Mouse (Mus musculus): Measurements from ENCODE around the gene Vmn1r91. TPM values are rescaled to one million over a fixed set of nuclear protein-coding genes. Genes with fewer than 3 reads are reported as not detected.
"Not testable (repeated sequence)": the region's sequence is repeated elsewhere in the genome, so short reads cannot be mapped to it uniquely, and the experiment has no call there.

The Vmn1r91 gene
- polyA plus RNA-seq (2017; shearing (Covaris generic)) = under 1 TPM in 1 of 2 experiments, not detected in 1; 0.24 TPM

GRCm38 (mm10) chr7:20099380-20099779, at the start of gene Vmn1r91:
TSS of gene Vmn1r91 (plus strand) at chr7:20099680.
- ATAC-seq = not testable (repeated sequence)

GRCm38 (mm10) chr7:20064100-20064499, 35.4 kb upstream of the Vmn1r91 start:
- ATAC-seq = not testable (repeated sequence)

DNA sequence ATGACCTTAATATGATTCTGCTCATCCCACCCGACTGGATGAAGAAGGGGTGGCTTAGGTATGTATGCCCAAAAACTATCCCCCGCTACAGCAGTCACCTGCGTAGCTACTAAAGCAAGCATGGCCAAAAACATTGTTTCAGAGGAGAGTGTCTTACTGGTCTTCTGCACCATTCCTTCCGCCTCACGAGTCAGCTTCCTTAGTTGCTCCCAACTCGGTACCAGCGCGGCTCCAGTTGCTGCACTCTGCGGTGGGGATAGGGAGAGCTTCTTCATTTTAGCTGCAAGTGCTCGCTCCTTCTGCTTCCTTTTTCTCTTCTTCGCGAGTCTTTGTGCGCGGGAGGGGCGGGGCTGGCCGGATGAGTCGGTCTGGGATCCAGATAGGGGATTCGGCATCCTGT, 21.4 kb upstream of the Vmn1r91 start:
- ATAC-seq = not testable (repeated sequence)

DNA sequence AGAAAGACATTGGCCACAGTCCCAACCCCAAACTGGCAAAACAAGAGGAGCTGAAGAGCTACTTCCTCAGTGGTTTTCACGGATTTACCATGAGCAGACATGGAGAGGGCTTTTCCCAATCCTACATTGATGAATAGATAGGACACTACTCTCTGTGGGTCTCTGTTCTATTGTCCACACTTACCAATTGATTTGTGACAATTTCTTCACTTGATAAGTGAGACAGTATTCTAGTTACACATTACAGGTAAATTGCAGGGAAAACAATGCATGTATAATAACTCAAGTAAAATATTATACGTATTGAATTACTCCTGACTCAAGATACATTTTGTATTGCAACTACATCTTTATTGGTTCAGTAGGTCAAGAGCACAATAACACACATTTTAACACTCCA, 23.0 kb downstream of the Vmn1r91 start, which contains the start of gene Gm16442:
Gm16442 (minus strand) TSS at position 101 of the 400 bp plus-strand sequence.
- not testable (repeated sequence) for ATAC-seq

DNA sequence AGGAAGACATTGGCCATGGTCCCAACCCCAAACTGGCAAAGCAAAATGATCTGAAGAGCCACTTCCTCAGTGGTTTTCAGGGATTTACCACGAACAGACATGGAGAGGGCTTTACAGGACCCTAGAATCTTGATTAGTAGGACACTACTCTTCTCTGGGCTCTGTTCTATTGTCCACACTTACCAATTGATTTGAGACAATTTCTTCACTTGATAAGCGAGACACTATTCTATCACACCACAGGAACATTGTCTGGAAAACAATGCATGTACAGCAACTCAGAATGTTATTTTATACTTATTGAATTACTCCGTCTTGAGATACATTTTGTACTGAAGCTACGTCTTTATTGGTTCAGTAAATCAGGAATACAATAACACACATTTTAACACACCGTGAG, 39.5 kb downstream of the Vmn1r91 start, which contains the start of gene Vmn1r93:
Vmn1r93 (minus strand) TSS at position 101 of the 400 bp plus-strand sequence.
- ATAC-seq = not testable (repeated sequence)

Other genes starting within 250 kb of the Vmn1r91 start
- gene Gm19345, start 247.7 kb upstream of the Vmn1r91 start, polyA plus RNA-seq (2017; shearing (Covaris generic)) = not detected
- gene Ceacam16, start 238.4 kb upstream of the Vmn1r91 start, polyA plus RNA-seq (2017; shearing (Covaris generic)) = under 1 TPM in 1 of 2 experiments, not detected in 1; 0.40 TPM
- gene Ceacam19, start 211.7 kb upstream of the Vmn1r91 start, polyA plus RNA-seq (2017; shearing (Covaris generic)) = not detected
- 10 to 100 TPM; 17.4 to 24.1 TPM for gene Pvr, start 178.5 kb upstream of the Vmn1r91 start, polyA plus RNA-seq (2017; shearing (Covaris generic))
- 1 to 10 TPM; 7.5 to 8.9 TPM for gene Igsf23, start 148.9 kb upstream of the Vmn1r91 start, polyA plus RNA-seq (2017; shearing (Covaris generic))
- gene Ceacam20, start 134.3 kb upstream of the Vmn1r91 start, polyA plus RNA-seq (2017; shearing (Covaris generic)) = not detected
- gene Nlrp9b, start 108.2 kb upstream of the Vmn1r91 start, polyA plus RNA-seq (2017; shearing (Covaris generic)) = not detected
- gene Gm16442, start 22.9 kb downstream of the Vmn1r91 start, polyA plus RNA-seq (2017; shearing (Covaris generic)) = not detected
- gene Vmn1r93, start 39.4 kb downstream of the Vmn1r91 start, polyA plus RNA-seq (2017; shearing (Covaris generic)) = not detected
- gene Vmn1r94, start 68.7 kb downstream of the Vmn1r91 start, polyA plus RNA-seq (2017; shearing (Covaris generic)) = not detected
- gene Vmn1r95, start 94.0 kb downstream of the Vmn1r91 start, polyA plus RNA-seq (2017; shearing (Covaris generic)) = not detected
- gene Gm6164, start 105.9 kb downstream of the Vmn1r91 start, polyA plus RNA-seq (2017; shearing (Covaris generic)) = not detected
- not detected for gene Gm4498, start 134.1 kb downstream of the Vmn1r91 start, polyA plus RNA-seq (2017; shearing (Covaris generic))
- not detected for gene Gm5890, start 163.2 kb downstream of the Vmn1r91 start, polyA plus RNA-seq (2017; shearing (Covaris generic))
- gene Gm4133, start 234.4 kb downstream of the Vmn1r91 start, polyA plus RNA-seq (2017; shearing (Covaris generic)) = not detected

All from activated CD4-positive, CD25-positive, alpha-beta regulatory T cell, adult 4 months (primary cell).